ENCODE assay signal across 12 mouse cellular contexts in the genomic region with DNA sequence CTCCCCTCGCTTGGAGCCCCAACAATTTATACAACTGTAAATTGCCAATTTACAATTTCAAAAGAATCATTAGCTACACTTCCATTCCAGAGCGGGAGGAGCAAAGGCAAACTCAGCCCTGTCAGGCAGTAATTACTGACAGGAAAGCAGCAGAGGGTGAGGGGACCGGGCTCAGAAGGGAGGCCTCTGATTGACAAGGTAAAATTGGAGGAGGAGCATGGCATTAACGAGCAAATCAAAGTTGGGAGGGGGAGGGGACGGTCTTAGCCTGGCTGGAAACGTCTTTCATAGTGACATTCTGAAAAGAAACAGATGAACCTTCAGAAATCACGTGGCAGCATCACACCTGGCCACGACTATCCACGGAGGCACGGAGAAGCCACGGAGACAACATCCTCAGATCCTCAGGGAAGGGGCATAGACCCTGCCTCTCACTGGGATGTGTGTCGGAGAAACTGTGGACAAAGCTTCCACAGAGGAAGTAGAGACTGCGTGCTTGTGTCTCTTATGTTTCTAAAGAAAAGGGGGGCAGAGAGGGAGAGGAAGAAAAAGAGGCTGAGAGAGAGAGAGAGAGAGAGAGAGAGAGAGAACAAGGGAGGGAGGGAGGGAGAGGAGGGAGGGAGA. TPM values are rescaled to one million over a fixed set of nuclear protein-coding genes. Genes with fewer than 3 reads are reported as not detected.
A peak's percentile ranks its signal among the peaks of the same experiment; 100 is the strongest.
DNase-seq lines count a peak whose midpoint lies in the region; ATAC-seq and TF ChIP-seq lines count a peak whose summit lies in the region.
"Had no signal": no experiment of that assay in that cellular context is flagged by ENCODE, and none has a peak within 500 bp of the region (broad histone marks: within the 10 kb centered on the region; RNA-seq: fewer than 3 reads in every experiment).

No protein-coding gene starts in this region.

- 5% methylated on average over 13 of the region's 13 CpGs for WGBS in forebrain, postnatal 0 days
- 17% methylated on average over 13 of the region's 13 CpGs for WGBS in midbrain, embryonic 13.5 days

- ATAC-seq in forebrain, postnatal 0 days = peak; percentile 82; the same call in 1 of the 2 replicates
- ATAC-seq in midbrain, embryonic 13.5 days = peak; percentile 80
- ATAC-seq: intestine, embryonic 15.5 days had no signal

- H3K36me3 ChIP-seq in forebrain, postnatal 0 days (ENCODE audit: insufficient read depth) = no peaks in the 10 kb centered on the region
- H3K36me3 ChIP-seq in midbrain, embryonic 13.5 days = no peaks in the 10 kb centered on the region
- H3K36me3 ChIP-seq: intestine, embryonic 15.5 days had no signal

- peaks cover 7% of the 10 kb centered on the region; the same call in 1 of the 2 replicates for H3K4me1 ChIP-seq in forebrain, postnatal 0 days (ENCODE audit: insufficient read depth)
- peaks cover 19% of the 10 kb centered on the region for H3K4me1 ChIP-seq in midbrain, embryonic 13.5 days (replicated peaks)
- H3K4me1 ChIP-seq: intestine, embryonic 15.5 days had no signal

- peak overlapping the region; percentile 45 for H3K4me2 ChIP-seq in forebrain, postnatal 0 days (ENCODE audit: low read depth)
- H3K4me2 ChIP-seq in midbrain, embryonic 13.5 days (replicated peaks) = peak overlapping the region; percentile 47
- H3K4me2 ChIP-seq: intestine, embryonic 15.5 days had no signal

- H3K9ac ChIP-seq in forebrain, postnatal 0 days = no peak overlapping the region
- peak overlapping the region; percentile 42; the same call in 1 of the 2 replicates for H3K9ac ChIP-seq in midbrain, embryonic 13.5 days (replicated peaks)
- H3K9ac ChIP-seq: intestine, embryonic 15.5 days had no signal

- peak overlapping the region; percentile 57; the same call in 1 of the 2 replicates for H3K27ac ChIP-seq in forebrain, postnatal 0 days (ENCODE audit: low read depth, low read length)
- H3K27ac ChIP-seq in midbrain, embryonic 13.5 days = peak overlapping the region; percentile 77
- H3K27ac ChIP-seq: heart, adult 2 months; intestine, embryonic 15.5 days had no signal

- H3K9me3 ChIP-seq in forebrain, postnatal 0 days (ENCODE audit: low read length) = no peaks in the 10 kb centered on the region
- H3K9me3 ChIP-seq in midbrain, embryonic 13.5 days = peaks cover 2% of the 10 kb centered on the region; the same call in 1 of the 2 replicates
- H3K9me3 ChIP-seq: intestine, embryonic 15.5 days had no signal

- peaks cover 3% of the 10 kb centered on the region; the same call in 1 of the 2 replicates for H3K27me3 ChIP-seq in forebrain, postnatal 0 days (ENCODE audit: insufficient read depth, low read length)
- no peaks in the 10 kb centered on the region for H3K27me3 ChIP-seq in midbrain, embryonic 13.5 days
- H3K27me3 ChIP-seq: intestine, embryonic 15.5 days had no signal

- H3K4me3 ChIP-seq in forebrain, postnatal 0 days (ENCODE audit: low read depth, low read length) = peak overlapping the region; percentile 16; the same call in 1 of the 2 replicates
- peak overlapping the region; percentile 18; the same call in 1 of the 2 replicates for H3K4me3 ChIP-seq in midbrain, embryonic 13.5 days (replicated peaks)
- H3K4me3 ChIP-seq: heart, adult 2 months; intestine, embryonic 15.5 days had no signal

- peak; percentile 55 for DNase-seq in R1 (ENCODE audit: low read depth, low spot score)
- peak; percentile 50 for DNase-seq in embryo, embryonic 11 days
- peak; percentile 63 for DNase-seq in forebrain, postnatal 0 days
- no peak for DNase-seq in left cerebral cortex, adult 8-10 months (ENCODE audit: low spot score in 2 of 2)
- DNase-seq in cerebellum, postnatal 25 days = no peak
- no peak for DNase-seq in urinary bladder, postnatal 36 days (ENCODE audit: low spot score in 2 of 2)
- DNase-seq: cerebellum, postnatal 14 days; heart, adult 2 months; left cerebral cortex, postnatal 4 days; lung, adult 18-20 months had no signal

- TF ChIP-seq CTCF in forebrain, postnatal 0 days (IDR thresholded peaks at IDR 0.05; ENCODE audit: low read depth) = no peak

RNA-seq across cellular contexts. Expression of a gene that starts 19.3 kb away (rescaled TPM):
- total RNA-seq in forebrain, postnatal 0 days (2014; rRNA removed) = 0.81 and 2.0 TPM in 2 replicates
- polyA plus RNA-seq in forebrain, postnatal 0 days (2015; fragmentation: Nextera tagmentation; extraction: Ambion mirVana) = 0.92 and 1.1 TPM in 2 replicates
- polyA plus RNA-seq in midbrain, embryonic 13.5 days (2015; fragmentation: Nextera tagmentation; extraction: Ambion mirVana) = 0.28 and 0.36 TPM in 2 replicates
- total RNA-seq in left cerebral cortex, adult 8-10 months (2022) = 1 to 10 TPM; 1.8 to 2.9 (median 2.2) TPM
- total RNA-seq: heart, adult 2 months had no signal
- polyA plus RNA-seq: heart, adult 2 months had no signal

RNA-seq across cellular contexts. Expression of a gene that starts 42.0 kb away (rescaled TPM):
- total RNA-seq in forebrain, postnatal 0 days (2014; rRNA removed) = 2.0 and 3.0 TPM in 2 replicates
- polyA plus RNA-seq in forebrain, postnatal 0 days (2015; fragmentation: Nextera tagmentation; extraction: Ambion mirVana) = 1.1 TPM in 2 replicates
- polyA plus RNA-seq in midbrain, embryonic 13.5 days (2015; fragmentation: Nextera tagmentation; extraction: Ambion mirVana) = 10.1 TPM in 2 replicates
- 1 to 10 TPM; 3.3 to 4.9 (median 3.9) TPM for total RNA-seq in left cerebral cortex, adult 8-10 months (2022)

RNA-seq across cellular contexts. Expression of a gene that starts 54.8 kb away (rescaled TPM):
- total RNA-seq in forebrain, postnatal 0 days (2014; rRNA removed) = 216 and 261 TPM in 2 replicates
- polyA plus RNA-seq in forebrain, postnatal 0 days (2015; fragmentation: Nextera tagmentation; extraction: Ambion mirVana) = 31.5 and 32.5 TPM in 2 replicates
- 36.0 and 42.5 TPM in 2 replicates for polyA plus RNA-seq in midbrain, embryonic 13.5 days (2015; fragmentation: Nextera tagmentation; extraction: Ambion mirVana)
- total RNA-seq in left cerebral cortex, adult 8-10 months (2022) = 100 to 1,000 TPM; 112 to 132 (median 120) TPM

Comparison
In these comparisons a context has a peak if more than half of its experiments do, and no peak if none do; other contexts are left out.
1. DNase-seq: peak in R1 (single experiment), embryo, embryonic 11 days (single experiment) and forebrain, postnatal 0 days (single experiment); none in left cerebral cortex, adult 8-10 months (0 of 2), cerebellum, postnatal 25 days (0 of 2) and urinary bladder, postnatal 36 days (0 of 2).